Mouse (Mus musculus) right cerebral cortex, postnatal 25 days (tissue): ENCODE measurements around the gene Cyp21a1.
"Not testable (repeated sequence)": the region's sequence is repeated elsewhere in the genome, so short reads cannot be mapped to it uniquely, and the experiment has no call there.

Source experiments
- DNase-seq: peaks from one replicate; pipeline ENCODE4 v3.0.0; 2022

Gene Cyp21a1

DNA sequence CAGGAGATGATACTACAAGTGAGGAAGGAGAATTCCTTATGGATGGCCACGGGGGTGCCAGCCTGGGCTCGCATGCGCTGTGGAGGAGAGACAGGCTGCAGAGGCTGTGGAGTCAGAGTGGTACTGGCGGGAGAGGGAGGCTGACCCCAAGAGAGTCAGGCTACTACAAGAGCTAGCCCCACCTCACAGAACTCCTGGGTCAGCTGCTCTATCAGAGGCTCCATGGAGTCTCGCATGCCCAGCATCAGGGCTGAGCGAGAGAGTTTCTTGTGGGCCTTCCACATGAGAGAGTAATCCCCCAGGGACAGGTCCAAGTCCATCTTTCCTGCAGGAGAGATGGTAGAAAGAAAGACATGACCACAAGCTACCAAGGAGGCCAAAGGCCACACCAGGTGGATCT is 994 bp downstream of the Cyp21a1 start:
- DNase-seq, result not testable (repeated sequence)

DNA sequence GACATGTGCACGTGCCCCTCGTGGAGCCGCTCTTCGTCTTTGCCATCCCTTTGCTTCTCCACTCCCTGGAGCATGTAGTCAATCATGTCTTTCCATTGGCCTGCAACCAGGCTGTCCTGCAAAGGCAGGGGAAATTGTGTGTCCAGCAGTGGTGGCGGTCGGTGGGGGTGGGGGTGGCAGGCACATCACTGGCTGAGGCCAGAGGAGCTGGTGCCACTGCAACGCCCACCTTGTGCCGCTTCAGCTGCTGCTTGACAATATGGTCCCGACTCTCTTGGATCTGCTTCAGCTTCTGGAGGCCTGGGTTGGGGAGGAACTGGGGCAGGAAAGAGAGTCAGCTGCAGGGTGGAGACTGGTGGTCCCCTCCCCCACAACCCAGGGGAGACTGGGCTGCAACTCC is 1.6 kb downstream of the Cyp21a1 start:
- DNase-seq, result not testable (repeated sequence)

- DNase-seq, result not testable (repeated sequence)
These were observed 3.5 kb downstream of the Cyp21a1 start for GRCm38 (mm10) chr17:34800781-34801305.

DNA sequence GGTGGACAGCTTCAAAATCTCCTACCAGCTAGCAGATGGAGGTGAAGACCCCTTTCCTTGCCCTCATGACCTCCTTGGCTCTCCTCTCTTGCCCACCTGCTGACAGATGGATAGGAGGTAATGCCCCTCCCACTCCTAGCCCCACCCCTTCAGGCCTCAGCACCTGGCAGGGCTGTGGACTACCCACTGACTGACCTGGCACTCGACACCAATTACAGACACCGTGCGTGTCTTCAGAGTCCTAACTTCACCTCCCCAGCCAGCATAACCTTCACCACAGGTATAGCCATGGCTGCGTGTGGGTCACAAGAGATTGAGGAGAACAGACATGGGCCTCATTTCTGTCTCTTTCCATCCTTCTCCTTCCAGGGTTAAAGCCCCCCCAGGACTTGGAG is 4.8 kb downstream of the Cyp21a1 start:
- DNase-seq, result no peak

- no peak for DNase-seq
These were observed 5.4 kb downstream of the Cyp21a1 start for GRCm38 (mm10) chr17:34798866-34799530.

DNA sequence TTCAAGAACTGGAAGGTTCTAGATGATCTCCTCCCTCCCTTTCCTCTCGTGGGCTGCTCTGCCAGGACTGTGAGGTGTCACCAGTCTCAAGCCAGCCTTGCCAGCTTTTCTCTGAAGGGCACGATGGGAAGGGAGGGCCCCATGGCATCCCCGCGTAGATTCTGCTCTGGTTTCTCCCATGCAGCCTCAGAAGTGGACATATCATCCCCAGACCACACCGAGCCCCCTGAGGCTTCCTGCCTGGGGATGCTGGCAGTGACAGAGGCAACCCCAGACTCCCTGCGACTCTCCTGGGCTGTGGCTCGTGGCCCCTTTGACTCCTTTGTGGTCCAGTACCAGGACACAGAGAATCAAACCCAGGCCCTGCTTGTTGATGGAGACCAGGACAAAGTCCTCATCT is 6.3 kb downstream of the Cyp21a1 start:
- DNase-seq, result not testable (repeated sequence)

DNA sequence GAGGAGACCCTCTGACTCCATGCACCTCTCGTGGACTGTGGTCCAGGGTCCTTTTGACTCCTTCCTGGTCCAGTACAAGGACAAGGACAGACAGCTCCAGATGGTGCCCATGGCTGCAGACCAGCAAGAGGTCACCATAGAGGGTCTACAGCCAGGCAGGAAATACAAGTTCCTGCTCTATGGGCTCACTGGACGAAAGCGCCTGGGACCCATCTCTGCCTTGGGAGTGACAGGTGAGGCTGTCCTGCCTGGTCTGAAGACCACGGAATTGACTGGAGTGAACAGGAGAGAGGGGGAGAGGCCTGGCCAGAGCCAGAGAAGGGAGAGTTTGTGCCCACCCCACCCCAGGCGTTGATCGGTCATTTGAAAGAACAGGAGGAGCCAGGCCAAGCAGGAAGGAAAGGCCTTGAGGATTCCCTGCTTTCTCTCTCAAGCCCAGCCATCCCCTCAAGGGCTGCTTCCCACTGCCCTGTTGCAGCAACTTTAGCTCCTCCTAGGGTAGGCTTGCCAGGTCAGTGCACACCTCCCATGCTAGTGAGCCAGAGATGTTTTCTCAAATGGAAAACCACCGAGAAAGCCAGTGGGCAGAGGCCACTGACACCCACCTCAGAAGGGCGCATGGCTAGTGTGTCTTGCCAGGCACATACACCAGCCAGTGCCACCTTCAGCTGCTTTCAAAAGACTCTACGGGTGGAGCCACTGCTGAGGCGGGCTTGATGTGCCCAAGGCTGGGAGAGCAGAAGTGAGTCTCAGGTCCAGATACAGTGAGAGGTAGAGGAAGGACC is 7.0 kb downstream of the Cyp21a1 start:
- not testable (repeated sequence) for DNase-seq

GRCm38 (mm10) chr17:34796311-34797140 is 7.8 kb downstream of the Cyp21a1 start:
- no peak for DNase-seq

DNA sequence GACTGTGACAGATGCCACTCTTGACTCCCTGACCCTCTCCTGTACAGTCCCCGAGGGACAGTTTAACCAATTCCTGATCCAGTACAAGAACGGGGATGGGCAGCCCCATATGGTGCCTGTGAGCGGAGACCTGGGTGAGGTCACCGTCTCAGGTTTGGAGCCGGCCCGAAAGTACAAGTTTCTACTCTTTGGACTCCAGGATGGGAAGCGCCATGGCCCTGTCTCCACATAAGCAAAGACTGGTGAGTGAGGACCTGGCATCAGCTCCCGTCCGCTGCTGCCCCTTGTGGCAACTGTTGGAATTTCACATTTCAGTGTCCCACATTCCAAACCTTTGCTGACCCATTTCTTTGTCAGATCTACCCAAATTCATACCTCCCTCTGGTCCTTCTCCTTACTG is 8.7 kb downstream of the Cyp21a1 start:
- DNase-seq, result no peak

GRCm38 (mm10) chr17:34795016-34795415 is 9.3 kb downstream of the Cyp21a1 start:
- DNase-seq, result no peak

DNA sequence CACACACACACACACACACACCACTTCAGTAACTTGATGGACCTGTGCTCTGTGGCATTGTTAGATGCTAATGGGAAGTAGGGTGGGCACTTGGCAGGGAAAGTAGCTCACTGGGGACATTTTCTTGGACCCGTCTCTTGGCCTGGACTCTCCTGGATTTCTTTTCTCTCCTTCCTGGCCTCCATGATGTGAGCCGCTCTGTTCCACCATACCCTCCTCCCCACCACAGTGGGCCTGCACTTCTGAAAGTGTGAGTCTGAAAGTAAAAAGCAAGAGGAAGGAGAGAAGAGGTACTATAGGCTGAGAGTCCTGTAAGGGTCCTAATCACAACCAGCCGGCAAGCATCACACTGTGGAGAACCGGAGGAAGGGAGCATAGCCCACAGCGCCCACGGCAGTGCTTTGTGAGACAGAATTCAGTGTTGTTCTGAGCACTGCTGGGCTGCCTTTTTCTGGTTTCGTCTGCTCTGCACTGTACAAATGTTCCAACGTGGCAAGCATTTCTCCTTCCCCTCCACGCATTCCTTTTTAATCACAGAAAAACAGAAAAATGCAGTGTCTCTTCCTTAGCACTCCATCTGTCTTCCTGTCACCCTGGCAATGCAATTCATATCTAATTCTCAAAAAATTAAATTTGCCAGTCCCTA is 26.6 kb downstream of the Cyp21a1 start:
- peak; percentile 37 for DNase-seq

DNA sequence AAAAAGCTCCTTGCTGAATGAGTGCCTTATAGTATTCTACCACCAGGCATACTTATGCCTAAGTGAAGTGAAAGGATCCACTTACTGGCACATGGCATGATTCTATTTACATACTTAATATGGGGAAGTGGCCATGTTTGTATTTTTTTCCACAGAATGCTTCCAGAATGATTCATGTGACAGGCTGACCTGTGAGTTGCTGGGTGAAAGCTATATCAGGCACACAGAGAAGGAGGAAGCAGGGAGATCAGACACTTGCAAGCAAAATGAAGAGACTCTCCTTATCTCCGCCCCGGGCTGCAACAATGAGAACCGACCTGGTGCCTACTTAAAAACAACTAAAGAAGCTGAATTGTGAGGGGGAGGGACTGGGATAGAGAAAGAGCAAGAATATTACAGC is 42.9 kb downstream of the Cyp21a1 start:
- no peak for DNase-seq
